Mouse (Mus musculus) small intestine, adult 2 months (tissue): ENCODE data around the gene Cdh22. TPM values are rescaled to one million over a fixed set of nuclear protein-coding genes. Genes with fewer than 3 reads are reported as not detected.

Experiments
- H3K27ac ChIP-seq: fragments of 200-500 bp; 2 replicates; pipeline ENCODE4 v1.5.1; 2012; ENCODE audit warnings: low read depth, low read length, control low read depth, inconsistent platforms; ENCODE audit not compliant: insufficient read depth
- H3K27me3 ChIP-seq: fragments of 200-500 bp; 2 replicates; pipeline ENCODE4 v1.6.1; 2012; ENCODE audit warnings: mild to moderate bottlenecking, moderate library complexity, low read length, inconsistent platforms; ENCODE audit not compliant: control insufficient read depth, insufficient read depth
- H3K36me3 ChIP-seq: fragments of 200-500 bp; 2 replicates; pipeline ENCODE4 v1.6.1; 2012; ENCODE audit warnings: mild to moderate bottlenecking, low read length, control low read depth, inconsistent platforms; ENCODE audit not compliant: control insufficient read depth, insufficient read depth
- H3K4me1 ChIP-seq: fragments of 200-500 bp; 2 replicates; pipeline ENCODE4 v1.6.1; 2012; ENCODE audit warnings: low read length, inconsistent platforms, mixed read lengths; ENCODE audit not compliant: control insufficient read depth, insufficient read depth, insufficient read length
- H3K4me3 ChIP-seq: fragments of 200-500 bp; 2 replicates; pipeline ENCODE4 v1.5.1; 2012; ENCODE audit warnings: low read depth, mild to moderate bottlenecking, control low read depth, inconsistent platforms, low read length, moderate library complexity
- CTCF ChIP-seq: fragments of 200-500 bp; IDR thresholded peaks from 2 replicates; pipeline ENCODE4 v1.5.1; 2012; ENCODE audit warnings: low read depth, mild to moderate bottlenecking, control low read depth, inconsistent platforms, low read length, moderate library complexity, mixed read lengths; ENCODE audit not compliant: insufficient replicate concordance, insufficient read length; ENCODE audit errors: extremely low read depth
- POLR2A ChIP-seq: fragments of 200-500 bp; IDR thresholded peaks from 2 replicates; pipeline ENCODE4 v1.6.1; 2012; ENCODE audit warnings: low read depth, mild to moderate bottlenecking, control low read depth, inconsistent platforms, low read length, moderate library complexity
- WGBS: fragments of 180-500 bp; shearing (Covaris S2); methylation state at CpG from one replicate; pipeline ENCODE4 v1.1.7; 2018; 5-methylcytosine and 5-hydroxymethylcytosine counted together
- polyA plus RNA-seq: library from polyadenylated mRNA; depleted of rRNA; stranded (reverse); fragments of >200 nt; gene quantifications from 2 replicates; pipeline ENCODE4 v1.2.3, GENCODE M21; 2012

Cdh22 gene
- polyA plus RNA-seq, 1 experiment = 0.42 TPM

- 56% methylated on average over 10 of the region's 10 CpGs for WGBS
- Histone ChIP-seq H3K27ac (no peak overlapping the region), H3K27me3 (no peaks in the 10 kb centered on the region), H3K36me3 (no peaks in the 10 kb centered on the region), H3K4me1 (no peaks in the 10 kb centered on the region), H3K4me3 (no peak overlapping the region)
- TF ChIP-seq POLR2A = no peak
- no peak for TF ChIP-seq CTCF
Observed at GRCm38 (mm10) chr2:165126896-165127562, 107.6 kb downstream of the Cdh22 start.

- TF ChIP-seq CTCF = no peak
- TF ChIP-seq POLR2A = no peak
- Histone ChIP-seq H3K27me3 (0 out of 2 replicates have a peak, but pooled peaks cover 3% of the 10 kb centered on the region), H3K4me1 (no peaks in the 10 kb centered on the region), H3K36me3 (no peaks in the 10 kb centered on the region), H3K27ac (no peak overlapping the region), H3K4me3 (no peak overlapping the region)
- 25% methylated on average over 10 of the region's 10 CpGs for WGBS
Observed at GRCm38 (mm10) chr2:165121206-165121840, 113.3 kb downstream of the Cdh22 start.

GRCm38 (mm10) chr2:165120765-165121164 is 113.9 kb downstream of the Cdh22 start:
- H3K36me3 ChIP-seq = no peaks in the 10 kb centered on the region
- H3K4me3 ChIP-seq = no peak overlapping the region
- H3K27ac ChIP-seq = no peak overlapping the region
- 0 out of 2 replicates have a peak, but pooled peaks cover 3% of the 10 kb centered on the region for H3K27me3 ChIP-seq
- TF ChIP-seq CTCF (no peak), POLR2A (no peak)
- WGBS = 77% methylated on average over 9 of the region's 9 CpGs
- no peaks in the 10 kb centered on the region for H3K4me1 ChIP-seq

- no peak overlapping the region for H3K27ac ChIP-seq
- peaks cover 4% of the 10 kb centered on the region for H3K4me1 ChIP-seq
- TF ChIP-seq CTCF (no peak), POLR2A (no peak)
- peaks cover 33% of the 10 kb centered on the region for H3K27me3 ChIP-seq
- no peak overlapping the region for H3K4me3 ChIP-seq
- no peaks in the 10 kb centered on the region for H3K36me3 ChIP-seq
- 20% methylated on average over 11 of the region's 11 CpGs for WGBS
Observed at GRCm38 (mm10) chr2:165113733-165114132, 120.9 kb downstream of the Cdh22 start.

GRCm38 (mm10) chr2:165112149-165112548 is 122.5 kb downstream of the Cdh22 start:
- peaks cover 4% of the 10 kb centered on the region for H3K4me1 ChIP-seq
- TF ChIP-seq POLR2A = no peak
- peak; percentile 77 for TF ChIP-seq CTCF
- no peaks in the 10 kb centered on the region for H3K36me3 ChIP-seq
- H3K27me3 ChIP-seq = peaks cover 33% of the 10 kb centered on the region
- 1% methylated on average over 52 of the region's 54 CpGs for WGBS
- H3K27ac ChIP-seq = no peak overlapping the region
- no peak overlapping the region for H3K4me3 ChIP-seq

GRCm38 (mm10) chr2:165106585-165106984 is 128.1 kb downstream of the Cdh22 start:
- Histone ChIP-seq H3K4me3 (no peak overlapping the region), H3K4me1 (no peaks in the 10 kb centered on the region), H3K27me3 (peaks cover 11% of the 10 kb centered on the region), H3K27ac (no peak overlapping the region), H3K36me3 (no peaks in the 10 kb centered on the region)
- TF ChIP-seq POLR2A = no peak
- TF ChIP-seq CTCF = no peak
- 28% methylated on average over 18 of the region's 18 CpGs for WGBS

- no peaks in the 10 kb centered on the region for H3K4me1 ChIP-seq
- TF ChIP-seq CTCF (no peak), POLR2A (no peak)
- H3K27me3 ChIP-seq = peaks cover 5% of the 10 kb centered on the region; the same call in 1 of the 2 replicates
- 69% methylated on average over 16 of the region's 16 CpGs for WGBS
- H3K27ac ChIP-seq = no peak overlapping the region
- no peak overlapping the region for H3K4me3 ChIP-seq
- H3K36me3 ChIP-seq = no peaks in the 10 kb centered on the region
Observed at GRCm38 (mm10) chr2:165105513-165106079, 129.1 kb downstream of the Cdh22 start.
